Mouse (Mus musculus) fibroblast of lung, adult 2 months (primary cell): ENCODE data around the gene Adcy7.

Experiments
- DNase-seq: peaks from one replicate; pipeline ENCODE4 v3.0.0-alpha.2; 2011; ENCODE audit warnings: low read depth

Gene Adcy7

GRCm38 (mm10) chr8:88272231-88273050 is at the start of gene Adcy7:
TSS of gene Adcy7 (plus strand) at chr8:88272403.
- no peak for DNase-seq

- DNase-seq: no peak
Observed at GRCm38 (mm10) chr8:88225358-88225757, 46.8 kb upstream of the Adcy7 start.

GRCm38 (mm10) chr8:88227851-88228250 is 44.4 kb upstream of the Adcy7 start:
- no peak for DNase-seq

GRCm38 (mm10) chr8:88228286-88228685 is 43.9 kb upstream of the Adcy7 start:
- DNase-seq: no peak

- no peak for DNase-seq
Observed at GRCm38 (mm10) chr8:88228800-88229199, 43.4 kb upstream of the Adcy7 start.

GRCm38 (mm10) chr8:88236666-88237065 is 35.5 kb upstream of the Adcy7 start:
- no peak for DNase-seq

GRCm38 (mm10) chr8:88237606-88238005 is 34.6 kb upstream of the Adcy7 start:
- no peak for DNase-seq

- DNase-seq: no peak
Observed at GRCm38 (mm10) chr8:88239277-88239676, 32.9 kb upstream of the Adcy7 start.

GRCm38 (mm10) chr8:88241871-88242270 is 30.3 kb upstream of the Adcy7 start:
- DNase-seq: no peak

- no peak for DNase-seq
Observed at GRCm38 (mm10) chr8:88244298-88244697, 27.9 kb upstream of the Adcy7 start.

- no peak for DNase-seq
Observed at GRCm38 (mm10) chr8:88252791-88253190, 19.4 kb upstream of the Adcy7 start.

- no peak for DNase-seq
Observed at GRCm38 (mm10) chr8:88254957-88255356, 17.2 kb upstream of the Adcy7 start.

GRCm38 (mm10) chr8:88258024-88258423 is 14.2 kb upstream of the Adcy7 start:
- DNase-seq: no peak

GRCm38 (mm10) chr8:88258544-88258943 is 13.7 kb upstream of the Adcy7 start:
- no peak for DNase-seq

GRCm38 (mm10) chr8:88260466-88260980 is 11.7 kb upstream of the Adcy7 start:
- DNase-seq: no peak

GRCm38 (mm10) chr8:88262831-88263635 is 9.2 kb upstream of the Adcy7 start:
- no peak for DNase-seq

- no peak for DNase-seq
Observed at GRCm38 (mm10) chr8:88265511-88265910, 6.7 kb upstream of the Adcy7 start.

GRCm38 (mm10) chr8:88266170-88266800 is 5.9 kb upstream of the Adcy7 start:
- no peak for DNase-seq

- DNase-seq: no peak
Observed at GRCm38 (mm10) chr8:88266801-88267403, 5.3 kb upstream of the Adcy7 start.

- DNase-seq: no peak
Observed at GRCm38 (mm10) chr8:88269107-88269875, 2.9 kb upstream of the Adcy7 start.

- DNase-seq: no peak
Observed at GRCm38 (mm10) chr8:88270086-88270485, 2.1 kb upstream of the Adcy7 start.
